Mouse (Mus musculus): ENCODE data around the gene Kcnh2. TPM values are rescaled to one million over a fixed set of nuclear protein-coding genes. Genes with fewer than 3 reads are reported as not detected.
A peak's percentile ranks its signal among the peaks of the same experiment; 100 is the strongest.
"Not testable (repeated sequence)": the region's sequence is repeated elsewhere in the genome, so short reads cannot be mapped to it uniquely, and the experiment has no call there.

The Kcnh2 gene
- 24.4 and 26.2 TPM in 2 replicates for polyA plus RNA-seq (2015; fragmentation: Nextera tagmentation; extraction: Ambion mirVana)

DNA sequence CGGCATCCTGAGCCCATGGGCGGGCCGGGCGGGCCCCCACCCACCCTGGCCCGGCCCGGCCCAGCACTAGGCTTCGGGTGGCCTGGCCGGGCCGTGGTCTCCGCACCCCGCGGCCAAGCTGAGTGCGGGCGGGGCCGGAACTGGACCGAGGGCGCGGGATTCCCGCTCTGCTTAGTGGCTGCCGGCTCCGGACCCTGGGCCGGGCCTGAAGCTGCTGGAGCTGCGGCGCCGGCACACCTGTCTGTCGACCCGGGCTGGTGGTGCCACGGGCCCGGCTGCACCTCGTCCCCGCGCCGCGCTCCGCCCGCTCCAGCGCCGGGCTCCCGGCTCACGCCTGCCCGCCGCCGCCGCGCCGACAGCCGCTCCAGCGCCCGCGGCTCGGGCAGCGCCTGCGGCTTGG lies at the start of gene Kcnh2:
Kcnh2 (minus strand) TSS at position 327 of the 400 bp plus-strand sequence.
- peaks cover 6% of the 10 kb centered on the region for H3K27me3 ChIP-seq (replicated peaks)
- peak within 1 kb of the TSS; percentile 99 for H3K27ac ChIP-seq (replicated peaks)
- peaks cover 81% of the 10 kb centered on the region for H3K4me1 ChIP-seq
- H3K9ac ChIP-seq: peak within 1 kb of the TSS; percentile 99
- peak within 1 kb of the TSS; percentile 90 for H3K4me3 ChIP-seq
- no peak for ATAC-seq (ENCODE audit: extremely low read depth, insufficient number of reproducible peaks, low FRiP score, low TSS enrichment)
- H3K36me3 ChIP-seq: peaks cover 15% of the 10 kb centered on the region
- under 1% methylated on average over 44 of the region's 53 CpGs for WGBS
- no peaks in the 10 kb centered on the region for H3K9me3 ChIP-seq
- peak within 1 kb of the TSS; percentile 87 for H3K4me2 ChIP-seq

DNA sequence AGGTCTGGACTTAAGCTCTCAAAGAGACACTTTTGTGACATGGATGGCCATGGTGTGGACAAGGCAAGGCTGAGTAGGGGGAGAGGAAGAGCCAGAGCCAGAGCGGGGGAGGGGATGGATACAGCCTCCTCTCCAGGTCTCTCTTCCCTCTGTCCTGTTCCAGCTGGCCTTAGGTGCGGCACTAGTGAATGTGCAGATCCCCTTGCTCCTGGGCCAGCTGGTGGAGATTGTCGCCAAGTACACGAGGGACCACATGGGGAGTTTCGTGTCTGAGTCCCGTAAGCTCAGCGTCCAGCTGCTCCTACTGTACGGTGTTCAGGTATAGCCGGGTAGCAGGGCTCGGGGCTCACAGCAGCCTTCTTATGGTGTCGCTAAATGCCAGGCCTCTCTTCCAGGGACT lies 49.0 kb upstream of the Kcnh2 start:
- H3K27ac ChIP-seq (replicated peaks): no peak overlapping the region
- no peaks in the 10 kb centered on the region for H3K9me3 ChIP-seq
- no peak overlapping the region for H3K4me3 ChIP-seq
- no peak overlapping the region for H3K9ac ChIP-seq
- ATAC-seq (ENCODE audit: extremely low read depth, insufficient number of reproducible peaks, low FRiP score, low TSS enrichment): no peak
- 0 out of 2 replicates have a peak, but pooled peaks cover under 1% of the 10 kb centered on the region for H3K4me1 ChIP-seq
- WGBS: 90% methylated on average over 11 of the region's 11 CpGs
- H3K4me2 ChIP-seq: no peak overlapping the region
- peaks cover 64% of the 10 kb centered on the region for H3K36me3 ChIP-seq
- H3K27me3 ChIP-seq (replicated peaks): no peaks in the 10 kb centered on the region

DNA sequence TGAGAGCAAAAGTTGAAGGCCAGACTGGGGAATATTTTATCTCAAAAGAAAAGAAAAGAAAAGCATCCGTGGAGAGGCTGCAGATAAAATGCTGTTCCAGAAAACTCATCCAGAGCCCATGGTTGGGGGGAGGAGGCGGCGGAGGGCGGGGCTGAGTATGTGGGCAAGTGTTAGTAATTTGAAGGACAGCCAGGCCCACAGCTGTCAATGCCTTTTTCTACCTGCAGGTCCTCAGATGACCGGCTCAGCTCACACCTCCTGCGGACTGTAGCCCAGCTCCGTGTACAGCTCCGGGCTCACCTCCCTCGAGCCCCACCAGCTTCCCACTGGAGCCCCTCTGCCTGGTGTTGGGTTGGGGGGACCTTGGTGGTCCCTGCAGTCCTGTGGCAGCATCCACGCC lies 48.3 kb upstream of the Kcnh2 start:
- no peak for ATAC-seq (ENCODE audit: extremely low read depth, insufficient number of reproducible peaks, low FRiP score, low TSS enrichment)

DNA sequence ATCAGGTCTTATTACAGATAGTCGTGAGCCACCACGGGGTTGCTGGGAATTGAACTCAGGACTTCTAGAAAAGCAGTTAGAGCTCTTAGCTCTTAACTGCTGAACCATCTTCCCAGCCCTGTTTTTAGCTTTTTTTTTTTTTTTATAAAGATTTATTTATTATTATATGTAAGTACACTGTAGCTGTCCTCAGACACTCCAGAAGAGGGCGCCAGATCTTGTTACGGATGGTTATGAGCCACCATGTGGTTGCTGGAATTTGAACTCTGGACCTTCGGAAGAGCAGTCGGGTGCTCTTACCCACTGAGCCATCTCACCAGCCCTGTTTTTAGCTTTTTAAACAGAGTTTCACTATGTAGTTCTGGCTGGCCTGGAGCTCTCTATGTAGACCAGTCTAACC lies 44.9 kb upstream of the Kcnh2 start:
- 89% methylated on average over 6 of the region's 6 CpGs for WGBS
- not testable (repeated sequence) for H3K9me3 ChIP-seq; H3K4me2 ChIP-seq; ATAC-seq (ENCODE audit: extremely low read depth, insufficient number of reproducible peaks, low FRiP score, low TSS enrichment); H3K27ac ChIP-seq (replicated peaks); H3K9ac ChIP-seq; H3K27me3 ChIP-seq (replicated peaks); H3K4me3 ChIP-seq
- H3K36me3 ChIP-seq: peaks cover 25% of the 10 kb centered on the region
- H3K4me1 ChIP-seq: peaks cover 23% of the 10 kb centered on the region

More for the DNA sequence above, 48.3 kb upstream of the Kcnh2 start:
- Histone ChIP-seq H3K4me2 (no peak overlapping the region), H3K27ac (replicated peaks) (no peak overlapping the region), H3K9me3 (no peaks in the 10 kb centered on the region), H3K4me3 (no peak overlapping the region), H3K4me1 (peaks cover 7% of the 10 kb centered on the region), H3K9ac (no peak overlapping the region), H3K36me3 (peaks cover 58% of the 10 kb centered on the region), H3K27me3 (replicated peaks) (no peaks in the 10 kb centered on the region)
- WGBS: 67% methylated on average over 10 of the region's 10 CpGs

DNA sequence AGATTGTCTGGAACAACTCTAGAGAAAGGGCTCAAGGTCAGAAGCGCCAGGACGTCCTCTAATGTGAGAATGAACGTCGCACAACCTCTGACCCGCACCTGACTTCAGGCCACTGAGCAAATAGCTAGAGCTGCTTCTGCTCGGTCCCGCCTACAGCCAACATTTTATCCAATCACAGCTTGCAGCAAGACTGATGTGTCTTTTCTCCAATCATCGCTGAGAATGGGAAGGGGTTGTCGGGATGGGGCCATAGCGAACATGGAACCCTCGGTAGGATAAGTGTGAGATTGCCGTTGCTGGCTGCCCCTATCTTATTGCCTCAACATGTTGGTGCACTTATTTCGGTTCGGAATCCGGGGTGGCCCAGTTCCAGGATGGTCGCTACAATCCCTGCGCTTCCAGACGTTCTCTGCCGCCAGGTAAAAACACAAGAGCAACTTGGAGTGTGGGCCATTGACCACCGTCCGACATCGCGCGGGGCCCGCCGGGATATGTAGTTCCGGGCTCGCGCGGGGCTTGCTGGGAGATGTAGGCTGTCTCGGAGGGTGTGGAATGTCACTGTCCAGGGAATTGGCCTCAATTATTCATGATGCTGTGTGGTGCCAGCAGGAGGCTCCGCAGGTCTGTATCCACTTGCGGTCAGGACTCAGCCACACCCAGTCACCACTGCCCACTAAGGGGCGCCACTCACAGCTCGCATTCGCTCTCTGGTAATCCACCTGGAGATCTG lies 42.9 kb upstream of the Kcnh2 start:
- H3K27me3 ChIP-seq (replicated peaks): 0 out of 2 replicates have a peak, but pooled peaks cover 5% of the 10 kb centered on the region
- ATAC-seq (ENCODE audit: extremely low read depth, insufficient number of reproducible peaks, low FRiP score, low TSS enrichment): peak; percentile 91
- H3K9ac ChIP-seq: peak overlapping the region; percentile 79
- H3K27ac ChIP-seq (replicated peaks): peak overlapping the region; percentile 82
- H3K4me1 ChIP-seq: peaks cover 33% of the 10 kb centered on the region
- peak overlapping the region; percentile 64 for H3K4me3 ChIP-seq
- 1% methylated on average over 36 of the region's 36 CpGs for WGBS
- peaks cover 10% of the 10 kb centered on the region for H3K36me3 ChIP-seq
- H3K4me2 ChIP-seq: peak overlapping the region; percentile 66
- H3K9me3 ChIP-seq: no peaks in the 10 kb centered on the region

DNA sequence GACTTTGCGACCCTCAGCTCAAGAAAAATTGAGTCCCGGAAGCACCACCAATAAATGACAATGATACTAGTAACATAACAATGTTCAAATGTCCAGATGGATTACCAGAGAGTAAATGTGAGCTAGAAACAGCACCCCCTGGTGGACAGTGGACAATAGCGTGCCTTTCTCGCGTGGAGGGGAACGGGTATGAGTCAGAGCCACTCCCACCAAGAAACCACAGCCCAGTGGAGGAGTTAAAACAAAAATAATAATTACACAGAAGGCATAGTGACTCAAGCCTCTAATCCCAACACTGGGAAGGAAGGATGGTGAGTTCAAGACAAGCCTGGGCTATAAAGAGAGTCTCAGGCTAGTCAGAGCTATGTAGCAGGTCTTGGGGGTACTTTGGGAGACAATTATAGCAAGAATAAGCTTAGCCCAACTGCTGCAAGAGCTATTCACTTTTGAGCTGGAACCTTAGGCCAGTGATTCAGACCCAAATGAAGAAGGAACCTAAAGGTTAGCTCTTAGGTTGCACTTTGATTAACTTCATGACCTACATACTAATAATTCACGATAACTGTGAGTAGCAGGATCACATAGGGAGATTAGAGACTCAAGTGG lies 42.1 kb upstream of the Kcnh2 start, which contains the start of gene Abcb8:
Abcb8 (plus strand) TSS at position 272 of the 606 bp plus-strand sequence.
- Histone ChIP-seq H3K4me2 (peak within 1 kb of the TSS; percentile 66), H3K36me3 (peaks cover 10% of the 10 kb centered on the region), H3K27me3 (replicated peaks) (peaks cover 11% of the 10 kb centered on the region; the same call in 1 of the 2 replicates), H3K27ac (replicated peaks) (peak within 1 kb of the TSS; percentile 82), H3K4me1 (peaks cover 40% of the 10 kb centered on the region), H3K9me3 (no peaks in the 10 kb centered on the region), H3K4me3 (peak within 1 kb of the TSS; percentile 64), H3K9ac (peak within 1 kb of the TSS; percentile 79)
- 22% methylated on average over 7 of the region's 7 CpGs for WGBS
- no peak for ATAC-seq (ENCODE audit: extremely low read depth, insufficient number of reproducible peaks, low FRiP score, low TSS enrichment)

DNA sequence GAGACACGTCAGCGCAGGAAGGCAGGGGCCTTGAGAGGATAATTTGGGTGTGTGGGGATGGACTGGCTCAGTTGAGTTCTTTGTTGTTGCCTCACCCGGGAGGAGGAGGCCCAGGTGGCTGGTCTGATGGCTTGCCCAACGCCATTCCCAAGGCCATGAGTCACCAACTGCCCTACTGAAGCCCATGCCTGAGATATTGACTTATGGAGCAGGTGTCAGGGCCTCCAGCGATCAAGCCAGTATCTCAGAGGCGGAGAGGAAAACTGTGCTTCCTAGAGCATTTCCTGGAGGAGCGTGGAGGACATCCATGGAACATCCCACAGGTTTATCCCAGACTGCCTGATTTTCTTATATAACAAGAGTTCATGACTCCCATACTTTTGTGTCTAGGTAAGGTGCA lies 41.3 kb upstream of the Kcnh2 start:
- H3K4me2 ChIP-seq: no peak overlapping the region
- no peak overlapping the region for H3K9ac ChIP-seq
- ATAC-seq (ENCODE audit: extremely low read depth, insufficient number of reproducible peaks, low FRiP score, low TSS enrichment): no peak
- WGBS: 67% methylated on average over 7 of the region's 7 CpGs
- H3K27me3 ChIP-seq (replicated peaks): peaks cover 17% of the 10 kb centered on the region
- peaks cover 48% of the 10 kb centered on the region for H3K4me1 ChIP-seq
- 0 out of 2 replicates have a peak overlapping the region, but pooled peaks have one; percentile 15 for H3K27ac ChIP-seq (replicated peaks)
- no peaks in the 10 kb centered on the region for H3K9me3 ChIP-seq
- peaks cover 10% of the 10 kb centered on the region for H3K36me3 ChIP-seq
- H3K4me3 ChIP-seq: no peak overlapping the region

DNA sequence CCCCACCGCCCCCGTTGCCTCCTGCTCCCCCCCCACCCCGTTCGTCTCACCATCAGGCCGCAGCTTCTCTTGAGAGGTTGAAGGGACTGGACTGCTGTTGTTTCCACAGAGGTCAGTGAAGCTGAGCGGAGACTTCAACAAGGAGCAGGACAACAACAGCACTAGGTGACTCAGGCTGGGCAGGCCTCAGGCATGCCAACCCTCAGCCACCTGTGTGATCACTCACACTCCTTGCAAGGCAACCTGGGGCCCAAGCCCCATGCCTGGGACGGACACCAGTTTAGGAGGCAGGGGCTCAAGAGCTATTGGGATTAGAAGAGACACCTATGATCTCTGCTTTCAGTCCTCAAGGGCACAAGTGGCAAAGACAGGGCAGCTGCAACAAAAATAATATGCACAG lies 40.5 kb upstream of the Kcnh2 start, which contains the start of gene Atg9b:
Atg9b (minus strand) TSS at position 280 of the 400 bp plus-strand sequence.
- peaks cover 56% of the 10 kb centered on the region for H3K4me1 ChIP-seq
- no peak within 1 kb of the TSS for H3K4me3 ChIP-seq
- ATAC-seq (ENCODE audit: extremely low read depth, insufficient number of reproducible peaks, low FRiP score, low TSS enrichment): no peak
- H3K36me3 ChIP-seq: peaks cover 7% of the 10 kb centered on the region
- H3K9me3 ChIP-seq: no peaks in the 10 kb centered on the region
- H3K4me2 ChIP-seq: no peak within 1 kb of the TSS
- H3K9ac ChIP-seq: no peak within 1 kb of the TSS
- 75% methylated on average over 7 of the region's 7 CpGs for WGBS
- peaks cover 25% of the 10 kb centered on the region for H3K27me3 ChIP-seq (replicated peaks)
- H3K27ac ChIP-seq (replicated peaks): 0 out of 2 replicates have a peak within 1 kb of the TSS, but pooled peaks have one; percentile 15

DNA sequence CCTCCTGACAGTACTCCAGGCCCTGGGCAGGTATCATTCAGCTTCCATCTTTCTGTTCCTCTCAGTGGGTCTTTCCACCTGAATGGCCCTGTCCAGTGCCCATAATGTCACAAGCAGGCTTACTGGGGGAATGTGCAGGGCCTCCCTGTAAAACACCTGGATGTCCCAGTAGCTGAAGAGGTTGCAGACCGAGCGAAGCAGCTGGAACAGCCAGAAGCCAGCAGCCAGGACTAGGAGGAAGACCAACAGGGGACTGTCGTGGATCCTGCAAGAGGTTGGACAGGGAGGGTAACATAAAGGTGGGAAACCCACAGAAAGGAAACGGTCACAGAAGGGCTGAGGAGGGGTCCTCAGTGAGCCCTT lies 38.2 kb upstream of the Kcnh2 start:
- Histone ChIP-seq H3K9ac (0 out of 2 replicates have a peak overlapping the region, but pooled peaks have one; percentile 3), H3K4me1 (peaks cover 63% of the 10 kb centered on the region)
- WGBS: 75% methylated on average over 4 of the region's 4 CpGs

DNA sequence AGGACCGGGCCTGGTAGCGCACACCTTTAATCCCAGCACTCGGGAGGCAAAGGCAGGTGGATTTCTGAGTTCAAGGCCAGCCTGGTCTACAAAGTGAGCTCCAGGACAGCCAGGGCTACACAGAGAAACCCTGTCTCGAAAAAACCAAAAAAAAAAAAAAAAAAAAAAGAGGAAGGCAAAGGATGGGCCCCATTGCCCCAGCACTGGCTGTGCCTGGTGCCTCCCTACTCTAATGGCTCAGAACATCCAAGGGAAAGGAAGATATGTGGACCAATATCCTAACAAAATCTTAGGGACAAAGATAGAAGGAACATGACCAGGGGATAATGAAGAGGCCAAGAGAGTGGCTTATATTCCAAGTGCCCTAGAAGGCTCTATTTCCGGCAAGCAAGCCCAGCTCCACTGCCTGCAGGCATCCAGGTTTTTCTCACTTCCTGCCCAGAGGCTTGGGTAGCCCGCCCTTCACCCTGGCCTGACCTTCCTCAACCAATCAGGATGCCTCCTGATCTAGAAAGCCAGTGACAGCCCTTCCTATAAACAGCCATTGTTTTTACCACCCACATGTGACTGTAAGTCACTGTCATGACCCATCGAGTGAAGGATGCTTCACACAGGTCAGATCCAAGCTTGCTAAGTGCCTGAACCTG lies 37.7 kb upstream of the Kcnh2 start:
- Histone ChIP-seq H3K4me2 (no peak overlapping the region), H3K9me3 (no peaks in the 10 kb centered on the region), H3K27ac (replicated peaks) (no peak overlapping the region; the same call in 1 of the 2 replicates), H3K4me1 (peaks cover 68% of the 10 kb centered on the region), H3K4me3 (no peak overlapping the region), H3K9ac (peak overlapping the region; percentile 3), H3K27me3 (replicated peaks) (peaks cover 43% of the 10 kb centered on the region), H3K36me3 (no peaks in the 10 kb centered on the region)
- no peak for ATAC-seq (ENCODE audit: extremely low read depth, insufficient number of reproducible peaks, low FRiP score, low TSS enrichment)
- 52% methylated on average over 7 of the region's 7 CpGs for WGBS

More for the DNA sequence above, 38.2 kb upstream of the Kcnh2 start:
- no peak for ATAC-seq (ENCODE audit: extremely low read depth, insufficient number of reproducible peaks, low FRiP score, low TSS enrichment)
- Histone ChIP-seq H3K27me3 (replicated peaks) (peaks cover 43% of the 10 kb centered on the region), H3K4me2 (no peak overlapping the region), H3K36me3 (no peaks in the 10 kb centered on the region), H3K9me3 (no peaks in the 10 kb centered on the region), H3K27ac (replicated peaks) (no peak overlapping the region; the same call in 1 of the 2 replicates), H3K4me3 (no peak overlapping the region)

DNA sequence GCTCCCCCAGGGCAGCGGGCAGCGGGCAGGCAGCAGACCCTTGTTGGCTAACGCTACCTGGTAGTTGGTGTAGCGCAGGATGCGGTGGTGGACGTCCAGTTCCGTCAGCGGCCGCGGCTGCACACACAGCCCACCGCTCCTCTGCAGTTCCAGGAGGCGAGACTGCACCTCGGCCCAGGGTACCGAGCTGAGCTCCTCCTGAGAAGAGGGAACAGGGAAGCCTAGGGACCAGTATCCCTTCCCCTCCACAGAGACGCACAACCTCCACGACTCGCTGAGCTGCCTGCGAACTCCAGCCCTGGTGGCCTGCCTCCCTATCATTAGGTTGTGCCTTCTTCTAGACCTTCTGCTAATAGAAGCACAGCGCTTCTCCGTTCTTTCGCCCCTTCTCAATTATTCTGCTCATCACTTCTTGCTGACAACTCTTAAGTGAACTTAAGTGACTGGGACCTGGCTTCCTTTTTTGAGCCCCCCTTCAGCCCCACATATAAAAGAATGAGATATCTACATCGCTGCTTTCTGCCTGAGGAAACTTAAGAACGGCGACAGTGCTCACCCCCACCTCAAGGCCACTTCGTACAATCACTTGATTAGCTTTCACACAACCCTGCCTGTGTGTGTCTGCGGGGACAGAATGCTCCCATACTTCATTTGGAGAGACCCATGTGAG lies 37.0 kb upstream of the Kcnh2 start:
- peak overlapping the region; percentile 83 for H3K9ac ChIP-seq

More for the DNA sequence above, 37.0 kb upstream of the Kcnh2 start:
- 23% methylated on average over 26 of the region's 26 CpGs for whole genome bisulfite sequencing
- Histone ChIP-seq H3K36me3 (no peaks in the 10 kb centered on the region), H3K4me2 (peak overlapping the region; percentile 94), H3K4me3 (peak overlapping the region; percentile 57), H3K4me1 (peaks cover 69% of the 10 kb centered on the region), H3K27ac (replicated peaks) (peak overlapping the region; percentile 73), H3K27me3 (replicated peaks) (peaks cover 43% of the 10 kb centered on the region), H3K9me3 (no peaks in the 10 kb centered on the region)
- no peak for ATAC-seq (ENCODE audit: extremely low read depth, insufficient number of reproducible peaks, low FRiP score, low TSS enrichment)
